Mouse (Mus musculus) embryo, embryonic 11.5 days (tissue): Measurements from ENCODE around the gene Rnps1.
"Not testable (repeated sequence)": the region's sequence is repeated elsewhere in the genome, so short reads cannot be mapped to it uniquely, and the experiment has no call there.

Experiments
- DNase-seq: peaks from one replicate; pipeline ENCODE4 v3.0.0-alpha.2; 2012; ENCODE audit warnings: low read depth, low spot score

Rnps1 gene

DNA sequence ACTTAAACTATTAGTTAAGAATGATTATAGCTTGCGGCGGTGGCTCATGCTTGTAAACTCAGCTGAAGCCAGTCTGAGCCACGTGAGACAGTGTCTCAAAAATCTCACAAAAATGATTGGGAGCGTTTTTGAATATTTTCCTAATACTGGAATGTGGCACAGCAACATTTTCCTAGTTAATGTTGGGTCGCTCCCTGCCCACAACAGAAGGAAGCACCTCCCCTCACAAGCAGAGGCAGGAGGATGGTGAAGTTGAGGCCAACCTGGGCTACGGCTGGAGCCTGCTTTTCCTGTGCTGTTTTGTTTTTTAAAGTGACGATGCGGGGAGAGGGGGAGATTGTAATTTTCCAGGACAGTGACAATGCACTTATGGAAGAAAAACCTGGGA, 12.8 kb downstream of the Rnps1 start:
- DNase-seq = no peak

- no peak for DNase-seq
Observed at GRCm38 (mm10) chr17:24429201-24429983, 15.0 kb downstream of the Rnps1 start.

DNA sequence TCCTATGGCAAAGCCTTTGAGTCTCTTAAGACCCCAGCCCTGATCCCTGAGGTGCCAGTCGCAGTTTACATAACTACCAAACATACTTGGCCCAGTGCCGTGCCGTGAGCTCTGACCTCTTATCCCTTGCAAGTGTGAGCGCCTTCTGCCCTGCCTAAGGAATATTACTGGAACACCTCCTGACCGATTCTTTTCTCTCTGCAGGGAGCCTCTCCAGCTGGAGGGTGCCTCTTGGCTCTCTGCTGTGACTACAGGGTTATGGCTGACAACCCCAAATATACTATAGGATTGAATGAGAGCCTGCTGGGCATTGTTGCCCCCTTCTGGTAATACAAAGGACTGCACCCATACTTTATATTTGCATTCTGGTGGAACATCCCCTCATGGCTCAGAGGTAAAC, 22.7 kb downstream of the Rnps1 start:
- no peak for DNase-seq

DNA sequence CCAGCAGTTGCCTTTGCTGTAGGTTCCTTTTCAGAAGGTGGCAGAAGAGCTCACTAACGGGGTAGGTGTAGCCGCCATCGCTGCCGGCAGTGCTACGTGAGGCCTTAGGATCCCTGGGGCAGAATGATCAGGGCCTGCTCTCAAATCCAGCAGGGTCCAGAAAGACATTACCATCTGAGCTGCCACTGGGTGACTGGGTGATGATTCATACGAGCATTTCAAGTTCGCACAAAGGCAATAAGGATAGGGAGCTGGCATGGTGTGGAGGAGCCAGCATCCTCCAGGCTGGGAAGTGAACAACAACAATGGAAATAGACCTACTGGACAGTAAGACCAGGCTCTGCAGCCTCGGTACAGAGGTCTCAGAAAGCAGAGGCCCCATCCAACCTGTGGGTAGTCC, 26.0 kb downstream of the Rnps1 start:
- DNase-seq = no peak

- no peak for DNase-seq
Observed at GRCm38 (mm10) chr17:24441148-24441547, 26.8 kb downstream of the Rnps1 start.

GRCm38 (mm10) chr17:24442107-24442506, 27.7 kb downstream of the Rnps1 start:
- DNase-seq = no peak

DNA sequence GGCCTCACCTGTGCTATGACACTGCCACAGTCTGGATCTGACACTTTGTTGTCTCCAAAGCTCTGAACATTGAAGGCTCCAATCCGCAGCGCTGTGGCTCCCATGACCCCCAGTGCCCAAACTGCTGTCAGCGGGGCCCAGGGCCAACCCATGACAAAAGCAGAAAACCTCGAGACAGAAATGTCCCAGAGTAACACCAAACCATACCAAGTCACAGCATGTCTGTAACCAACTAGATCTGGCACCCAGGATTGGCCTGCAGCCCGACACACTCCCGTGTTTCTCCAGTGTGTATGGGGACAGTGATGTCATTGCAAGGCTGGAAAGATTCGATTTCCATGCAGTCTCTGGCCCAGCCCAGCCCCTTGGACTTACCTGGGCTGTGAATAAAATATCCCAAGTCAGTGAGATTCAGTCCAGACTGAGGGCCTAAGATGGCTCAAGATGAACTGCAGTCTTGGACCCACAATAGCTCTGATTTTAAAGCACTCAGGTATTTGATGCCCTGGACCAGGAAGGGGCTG, 28.3 kb downstream of the Rnps1 start, which contains the start of gene Dnase1l2:
Gene Dnase1l2 (minus strand): TSS at position 474 of the 524 bp plus-strand sequence.
- no peak for DNase-seq

DNA sequence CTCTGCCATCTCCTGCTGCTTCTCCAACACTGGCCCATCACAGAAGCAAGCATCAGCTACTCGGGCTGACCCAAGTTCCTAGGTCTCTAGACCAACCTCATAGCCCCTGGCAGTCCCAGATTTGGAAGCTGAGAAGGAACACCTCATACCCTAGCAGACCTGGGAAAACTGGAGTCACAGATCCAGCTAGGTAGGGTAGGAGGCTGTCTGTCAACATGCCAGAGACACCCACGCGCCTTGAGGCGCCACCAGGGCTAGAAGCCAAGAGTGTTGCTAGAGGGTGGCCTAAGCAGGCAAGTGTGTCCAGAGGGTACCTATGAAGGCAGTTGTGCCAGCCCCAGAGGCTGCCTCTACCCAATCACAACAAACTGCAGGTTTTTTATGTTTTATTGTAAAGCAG, 29.0 kb downstream of the Rnps1 start:
- no peak for DNase-seq

GRCm38 (mm10) chr17:24446590-24446989, 32.2 kb downstream of the Rnps1 start:
- DNase-seq = no peak

- no peak for DNase-seq
Observed at GRCm38 (mm10) chr17:24449507-24449906, 35.1 kb downstream of the Rnps1 start.

DNA sequence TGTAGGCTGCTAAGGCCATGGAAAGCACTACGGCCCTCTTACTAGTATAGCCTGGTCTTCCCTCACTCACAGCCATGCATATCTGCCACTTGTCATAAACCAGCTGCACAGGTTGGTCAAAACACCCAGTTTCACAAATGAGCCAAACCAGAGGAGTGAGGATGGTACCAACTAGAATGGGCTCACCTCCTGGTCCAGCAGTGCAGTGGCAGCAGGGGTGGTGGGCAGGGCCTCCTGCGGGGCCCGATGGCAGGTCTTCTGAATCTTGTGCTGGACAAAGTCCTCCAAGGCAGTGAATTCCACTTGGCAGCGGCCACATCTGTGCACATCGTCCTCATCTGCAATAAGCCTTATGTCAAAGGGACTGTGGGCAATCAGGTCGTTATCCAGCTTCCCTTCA, 36.9 kb downstream of the Rnps1 start:
- DNase-seq = no peak

DNA sequence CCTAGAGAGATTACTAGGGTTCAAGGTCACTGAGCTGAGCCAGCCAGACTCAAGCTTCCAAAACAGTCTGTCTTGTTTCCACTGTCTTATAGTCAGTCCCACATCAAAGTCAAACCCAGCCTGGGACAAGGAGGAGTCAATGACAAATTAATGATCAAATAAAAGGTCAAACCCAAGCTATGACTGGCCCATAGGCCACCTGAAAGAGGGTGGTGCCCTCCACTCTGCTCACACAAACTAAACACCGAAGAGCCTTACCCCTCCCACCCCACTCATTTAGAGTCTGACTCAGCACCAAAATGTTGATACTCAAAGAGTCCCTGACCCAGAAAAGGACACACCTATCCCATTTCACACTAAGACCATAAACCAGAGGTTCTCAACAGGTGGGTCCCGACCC, 39.0 kb downstream of the Rnps1 start:
- DNase-seq = no peak

- no peak for DNase-seq
Observed at GRCm38 (mm10) chr17:24454218-24454755, 39.9 kb downstream of the Rnps1 start.

DNA sequence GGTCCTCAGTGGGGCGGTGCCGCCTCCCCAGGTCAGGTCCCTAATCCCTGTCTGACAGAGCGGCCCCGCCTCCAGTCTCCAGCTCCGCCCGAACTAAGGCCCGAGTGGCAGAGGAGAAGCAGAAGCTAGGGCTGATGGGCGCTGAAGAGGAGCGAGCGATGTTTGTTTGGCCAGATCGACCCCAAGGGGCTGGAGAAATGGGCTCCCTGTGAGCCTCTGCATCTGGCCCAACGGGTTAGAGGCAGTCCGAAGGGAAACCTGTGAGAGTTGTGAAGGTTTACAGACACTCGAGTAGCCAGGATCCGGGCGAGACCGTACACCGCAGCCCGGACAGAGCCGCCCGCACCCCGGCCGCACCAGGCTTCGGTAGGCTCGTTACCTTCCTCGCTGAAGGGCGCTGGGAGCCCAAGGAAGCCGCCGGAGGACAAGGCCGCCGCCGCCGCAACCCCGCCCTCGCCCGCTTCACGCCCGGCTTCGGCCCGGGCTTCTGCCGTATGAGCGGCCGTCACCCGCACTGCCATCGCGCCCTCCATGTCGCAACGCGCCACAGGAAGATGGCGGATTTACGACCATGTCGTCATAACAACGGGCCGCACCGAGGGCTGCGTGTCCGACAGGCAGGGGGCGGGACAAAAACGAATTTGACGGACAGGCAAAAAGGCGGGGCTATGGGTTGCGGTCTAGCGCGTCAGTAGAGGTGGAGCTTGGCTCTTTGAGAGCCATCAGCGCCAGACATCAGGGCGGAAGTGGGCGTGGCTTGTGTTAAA, 40.6 kb downstream of the Rnps1 start:
- peak; percentile 98 for DNase-seq

DNA sequence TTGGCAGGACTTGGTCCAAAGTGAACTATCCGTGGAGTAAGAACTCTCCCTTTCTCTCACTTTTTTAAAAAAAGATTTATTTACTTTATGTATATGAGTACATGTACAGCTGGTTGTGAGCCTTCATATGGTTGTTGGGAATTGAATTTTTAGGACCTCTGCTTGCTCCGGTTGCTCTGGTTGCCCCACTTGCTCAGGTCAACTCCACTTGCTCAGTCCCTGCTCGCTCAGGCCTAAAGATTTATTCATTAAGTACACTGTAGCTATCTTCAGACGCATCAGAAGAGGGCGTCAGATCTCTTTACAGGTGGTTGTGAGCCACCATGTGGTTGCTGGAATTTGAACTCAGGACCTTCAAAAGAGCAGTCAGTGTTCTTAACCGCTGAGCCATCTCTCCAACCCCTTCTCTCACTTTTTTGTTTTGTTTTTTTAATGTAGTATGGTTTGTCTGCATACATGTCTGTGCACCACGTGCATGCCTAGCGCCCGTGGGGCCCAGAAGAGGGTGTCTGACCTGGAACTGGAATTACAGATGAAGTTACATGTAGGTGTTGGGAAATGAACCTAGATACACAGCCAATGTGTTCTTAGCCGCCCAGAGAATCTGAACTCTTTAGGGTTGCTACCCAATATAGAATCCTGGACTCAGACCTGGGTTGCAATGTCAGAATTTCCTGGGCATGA, 41.3 kb downstream of the Rnps1 start:
- not testable (repeated sequence) for DNase-seq

DNA sequence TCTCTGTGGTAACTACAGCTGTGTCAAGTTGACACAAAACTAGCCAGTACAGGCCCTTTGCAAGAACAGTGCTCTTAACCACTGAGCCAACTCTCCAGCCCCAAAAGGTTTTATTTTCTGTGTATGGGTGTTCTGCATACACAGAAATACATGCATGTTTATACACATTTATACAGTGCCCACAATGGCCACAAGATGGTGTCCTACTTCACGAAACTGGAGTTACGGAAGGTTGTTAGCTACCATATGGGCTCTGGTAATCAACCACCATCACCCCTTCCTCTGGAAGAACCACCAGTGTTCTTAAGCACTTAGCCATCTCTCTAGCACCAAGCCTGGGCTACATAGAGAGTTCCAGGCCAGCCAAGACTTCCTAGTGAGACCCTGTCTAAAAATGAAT, 47.2 kb downstream of the Rnps1 start:
- no peak for DNase-seq

DNA sequence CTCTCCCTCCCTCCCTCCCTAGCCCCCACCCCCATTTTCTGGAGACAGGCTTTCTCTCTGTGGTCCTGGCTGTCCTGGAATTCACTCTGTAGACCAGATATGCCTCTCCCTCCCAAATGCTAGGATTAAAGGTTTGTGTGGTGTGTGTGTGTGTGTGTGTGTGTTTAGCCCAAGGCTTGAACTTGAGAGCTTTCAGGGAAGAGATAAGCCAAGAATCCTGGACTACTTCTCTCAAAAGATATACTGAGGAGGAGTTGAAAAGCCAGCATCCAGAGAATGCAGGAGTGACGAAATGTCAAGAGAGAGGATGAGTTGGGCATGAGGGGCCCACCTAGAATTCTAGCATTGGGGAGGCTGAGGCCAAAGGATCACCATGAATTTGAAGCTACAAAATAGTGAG, 48.6 kb downstream of the Rnps1 start:
- DNase-seq = no peak

DNA sequence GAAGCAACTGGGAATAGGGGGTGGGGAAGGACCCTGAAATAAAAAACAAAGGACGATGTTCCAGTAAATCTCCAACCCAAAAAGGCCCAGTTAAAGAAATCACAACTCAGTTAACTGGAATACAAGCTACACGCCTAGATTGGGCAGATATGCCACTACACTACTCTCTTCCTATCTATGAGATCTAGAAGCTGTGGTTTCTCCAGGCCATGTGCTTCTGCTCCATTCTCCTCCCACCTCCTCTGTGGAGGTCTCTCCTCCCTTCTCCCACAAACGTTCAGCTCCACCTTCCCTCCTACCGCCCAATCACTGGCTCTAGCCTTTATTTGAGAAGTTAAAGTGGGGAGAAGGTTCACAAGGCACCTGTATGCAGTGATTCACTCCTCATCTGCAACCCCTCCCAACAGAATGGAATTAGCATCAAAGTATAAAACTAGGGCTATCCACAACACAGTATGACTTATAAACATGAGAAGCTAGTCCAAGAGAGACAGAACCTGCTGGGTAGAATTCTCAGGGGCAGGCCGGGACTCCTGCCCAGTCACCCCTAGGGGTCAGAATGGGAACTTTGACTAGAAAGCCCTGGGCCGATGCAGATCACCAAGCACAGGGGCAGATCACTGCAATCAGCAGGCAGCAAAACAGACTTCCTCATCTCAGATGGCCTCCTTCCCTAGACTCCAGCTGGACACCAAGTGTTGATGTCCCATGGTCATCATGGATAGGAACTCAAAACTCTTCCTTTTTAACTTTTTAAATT, 49.2 kb downstream of the Rnps1 start:
- DNase-seq = no peak

- DNase-seq = no peak
Observed at GRCm38 (mm10) chr17:24468636-24469246, 54.4 kb downstream of the Rnps1 start.

- no peak for DNase-seq
Observed at GRCm38 (mm10) chr17:24469336-24469909, 55.1 kb downstream of the Rnps1 start.
